Mouse (Mus musculus) telencephalon, adult 2 months (tissue): ENCODE measurements around the gene Cdipt.

Source experiments
- DNase-seq: peaks from one replicate; pipeline ENCODE4 v3.0.0-alpha.2; 2011; ENCODE audit warnings: low read depth, low spot score

The Cdipt gene

GRCm38 (mm10) chr7:126975893-126975949 is at the start of gene Cdipt:
TSS of gene Cdipt (plus strand) at chr7:126975914.
- no peak for DNase-seq

GRCm38 (mm10) chr7:126926299-126926698 is 49.4 kb upstream of the Cdipt start:
- no peak for DNase-seq

GRCm38 (mm10) chr7:126928384-126929037 is 47.2 kb upstream of the Cdipt start, which contains the start of gene Kctd13:
TSS of gene Kctd13 (plus strand) at chr7:126928879.
- DNase-seq: peak; percentile 70

- no peak for DNase-seq
Observed at GRCm38 (mm10) chr7:126929046-126929445, 46.7 kb upstream of the Cdipt start.

- DNase-seq: no peak
Observed at GRCm38 (mm10) chr7:126932652-126933051, 43.1 kb upstream of the Cdipt start.

- DNase-seq: no peak
Observed at GRCm38 (mm10) chr7:126941171-126941570, 34.5 kb upstream of the Cdipt start.

- peak; percentile 62 for DNase-seq
Observed at GRCm38 (mm10) chr7:126941801-126942200, 33.9 kb upstream of the Cdipt start.

- no peak for DNase-seq
Observed at GRCm38 (mm10) chr7:126946530-126946929, 29.2 kb upstream of the Cdipt start.

GRCm38 (mm10) chr7:126948626-126949025 is 27.1 kb upstream of the Cdipt start:
- DNase-seq: no peak

GRCm38 (mm10) chr7:126949403-126949792 is 26.3 kb upstream of the Cdipt start, which contains the start of gene Asphd1:
TSS of gene Asphd1 (minus strand) at chr7:126949582.
- DNase-seq: no peak

- peak; percentile 93 for DNase-seq
Observed at GRCm38 (mm10) chr7:126949793-126950646, 25.7 kb upstream of the Cdipt start, which contains the start of gene Sez6l2. TSS of gene Sez6l2 (plus strand) at chr7:126950563.

GRCm38 (mm10) chr7:126950647-126951615 is 24.8 kb upstream of the Cdipt start:
- DNase-seq: no peak

- no peak for DNase-seq
Observed at GRCm38 (mm10) chr7:126951741-126952140, 24.0 kb upstream of the Cdipt start.

GRCm38 (mm10) chr7:126952646-126953045 is 23.1 kb upstream of the Cdipt start:
- DNase-seq: no peak

GRCm38 (mm10) chr7:126955125-126955524 is 20.6 kb upstream of the Cdipt start:
- no peak for DNase-seq

GRCm38 (mm10) chr7:126959780-126960179 is 15.9 kb upstream of the Cdipt start:
- no peak for DNase-seq

GRCm38 (mm10) chr7:126961095-126961494 is 14.6 kb upstream of the Cdipt start:
- DNase-seq: peak; percentile 52

GRCm38 (mm10) chr7:126961965-126962364 is 13.7 kb upstream of the Cdipt start:
- no peak for DNase-seq

- DNase-seq: no peak
Observed at GRCm38 (mm10) chr7:126963548-126964286, 12.0 kb upstream of the Cdipt start.

- no peak for DNase-seq
Observed at GRCm38 (mm10) chr7:126965568-126965967, 10.1 kb upstream of the Cdipt start.

- DNase-seq: no peak
Observed at GRCm38 (mm10) chr7:126967361-126967760, 8.4 kb upstream of the Cdipt start.
